Mouse (Mus musculus) myocyte (in vitro differentiated cells): Measurements from ENCODE around the gene Ces1c. TPM values are rescaled to one million over a fixed set of nuclear protein-coding genes. Genes with fewer than 3 reads are reported as not detected.

Experiments used
- H3K27me3 ChIP-seq: one replicate; pipeline ENCODE4 v1.6.1; 2011; ENCODE audit not compliant: control insufficient read depth, insufficient read depth, insufficient read length
- H3K36me3 ChIP-seq: one replicate; pipeline ENCODE4 v1.6.1; 2011; ENCODE audit not compliant: control insufficient read depth, insufficient read depth
- H3K4me2 ChIP-seq: one replicate; pipeline ENCODE4 v1.6.1; 2011; ENCODE audit warnings: low read depth, control low read depth
- H3K4me3 ChIP-seq: one replicate; pipeline ENCODE4 v1.5.1; 2011; ENCODE audit warnings: mild to moderate bottlenecking, control low read depth, moderate library complexity
- H3K79me2 ChIP-seq: one replicate; pipeline ENCODE4 v1.6.1; 2011; ENCODE audit not compliant: control insufficient read depth, insufficient read depth
- H3ac ChIP-seq: one replicate; pipeline ENCODE4 v1.6.1; 2011; ENCODE audit not compliant: control insufficient read depth, insufficient read length
- CEBPB ChIP-seq: IDR thresholded peaks from 2 replicates; pipeline ENCODE4 v1.6.1; 2011; ENCODE audit warnings: mild to moderate bottlenecking, moderate library complexity; ENCODE audit not compliant: poor library complexity, insufficient read depth, severe bottlenecking
- E2F4 ChIP-seq: IDR thresholded peaks from one replicate; pipeline ENCODE4 v1.6.1; 2011; ENCODE audit warnings: mild to moderate bottlenecking, control low read depth, moderate library complexity; ENCODE audit not compliant: insufficient read depth
- MAX ChIP-seq: IDR thresholded peaks from one replicate; pipeline ENCODE4 v1.6.1; 2011; ENCODE audit warnings: low read depth, mild to moderate bottlenecking, control low read depth
- MYOD1 ChIP-seq, 3 experiments: IDR thresholded peaks; one replicate each; pipeline ENCODE4 v1.6.1; 2011; ENCODE audit warnings: control low read depth in 2 of 3, low read depth in 2 of 3, mild to moderate bottlenecking in 2 of 3, moderate library complexity in 1 of 3; ENCODE audit not compliant: insufficient read length in 2 of 3, control insufficient read depth in 1 of 3
- MYOG ChIP-seq, 3 experiments: IDR thresholded peaks; one replicate each; pipeline ENCODE4 v1.6.1; 2011; ENCODE audit warnings: control low read depth in 2 of 3, low read depth in 2 of 3, mild to moderate bottlenecking in 2 of 3; ENCODE audit not compliant: insufficient read length in 2 of 3, control insufficient read depth in 1 of 3, insufficient read depth in 1 of 3
- POLR2A ChIP-seq: IDR thresholded peaks from one replicate; pipeline ENCODE4 v1.6.1; 2011; ENCODE audit warnings: low read depth, mild to moderate bottlenecking, control low read depth, moderate library complexity; ENCODE audit not compliant: insufficient read length
- POLR2AphosphoS2 ChIP-seq: IDR thresholded peaks from one replicate; pipeline ENCODE4 v1.6.1; 2011; ENCODE audit warnings: low read depth, control low read depth; ENCODE audit not compliant: insufficient read length
- REST ChIP-seq: IDR thresholded peaks from one replicate; pipeline ENCODE4 v1.6.1; 2011; ENCODE audit warnings: mild to moderate bottlenecking, control low read depth, moderate library complexity; ENCODE audit not compliant: insufficient read depth, insufficient read length
- SRF ChIP-seq: IDR thresholded peaks from one replicate; pipeline ENCODE4 v1.6.1; 2011; ENCODE audit warnings: low read depth; ENCODE audit not compliant: control insufficient read depth, insufficient read length
- TCF12 ChIP-seq: IDR thresholded peaks from one replicate; pipeline ENCODE4 v1.6.1; 2011; ENCODE audit warnings: mild to moderate bottlenecking, control low read depth; ENCODE audit not compliant: poor library complexity, insufficient read depth, severe bottlenecking
- TCF3 ChIP-seq: IDR thresholded peaks from one replicate; pipeline ENCODE4 v1.6.1; 2011; ENCODE audit warnings: low read depth, control low read depth; ENCODE audit not compliant: insufficient read length
- USF1 ChIP-seq: IDR thresholded peaks from one replicate; pipeline ENCODE4 v1.6.1; 2011; ENCODE audit warnings: low read depth, mild to moderate bottlenecking, control low read depth, moderate library complexity
- polyA plus RNA-seq: library from polyadenylated mRNA; unstranded; fragments of >200 nt; fragmentation: generic; extraction: Trizol; gene quantifications from one replicate; pipeline ENCODE4 v1.2.1, GENCODE M21; 2012; ENCODE audit warnings: missing spikeins

The Ces1c gene
- polyA plus RNA-seq, 1 experiment: not detected

DNA sequence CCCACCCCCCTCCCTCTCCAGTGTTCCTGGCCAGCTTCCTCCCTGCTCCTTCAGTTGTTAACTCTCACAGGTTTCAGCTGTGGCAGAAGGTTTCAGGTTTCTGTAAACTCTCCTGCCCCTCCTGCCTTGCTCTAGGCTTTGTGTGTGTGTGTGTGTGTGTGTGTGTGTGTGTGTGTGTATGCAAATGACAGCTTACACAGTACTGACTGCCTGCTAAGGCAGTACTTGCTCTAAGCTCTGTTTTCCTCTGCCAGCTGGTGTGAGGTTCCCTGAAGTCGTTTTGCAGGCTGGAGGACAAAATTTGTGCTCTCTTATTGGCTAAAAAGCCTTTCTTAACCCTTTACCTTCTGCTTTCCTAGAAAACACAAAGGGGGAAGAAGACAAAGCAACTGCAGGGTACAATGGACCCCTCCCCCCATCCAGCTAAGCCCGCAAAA is 42.4 kb downstream of the Ces1c start:
- TF ChIP-seq POLR2AphosphoS2 (no peak), SRF (no peak), E2F4 (no peak), MYOG (IDR thresholded peaks at IDR 0.05; ENCODE audit: control insufficient read depth in 1 of 3, insufficient read depth in 1 of 3, insufficient read length in 2 of 3, low read depth in 2 of 3) (no peak), USF1 (no peak), TCF12 (no peak), TCF3 (no peak), MAX (no peak), MYOD1 (IDR thresholded peaks at IDR 0.05; ENCODE audit: control insufficient read depth in 1 of 3, insufficient read length in 2 of 3, low read depth in 2 of 3) (no peak), REST (no peak), CEBPB (no peak), POLR2A (no peak)
- H3K4me3 ChIP-seq: no peak overlapping the region
- no peaks in the 10 kb centered on the region for H3K79me2 ChIP-seq
- no peak overlapping the region for H3K4me2 ChIP-seq
- H3K36me3 ChIP-seq: no peaks in the 10 kb centered on the region
- H3K27me3 ChIP-seq: no peaks in the 10 kb centered on the region
- H3ac ChIP-seq: no peak overlapping the region

DNA sequence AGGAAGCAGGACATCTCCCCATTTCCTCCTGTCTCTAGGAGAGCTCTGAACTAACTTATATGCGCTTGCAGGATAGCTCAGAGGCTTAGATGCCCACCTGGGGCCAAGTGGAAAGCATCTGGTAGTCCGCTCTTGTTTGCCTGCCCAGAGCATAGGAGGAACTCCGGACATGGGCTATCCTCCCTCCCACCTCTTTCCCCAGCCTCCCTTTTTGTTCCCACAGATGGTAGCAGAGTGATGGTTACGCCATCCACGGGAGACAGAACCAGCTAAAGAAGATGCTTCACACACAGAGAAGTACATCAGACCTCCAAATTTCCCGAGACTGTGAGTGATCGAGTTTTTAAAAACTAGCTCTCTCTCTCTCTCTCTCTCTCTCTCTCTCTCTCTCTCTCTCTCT is 42.9 kb downstream of the Ces1c start:
- Histone ChIP-seq H3K27me3 (no peaks in the 10 kb centered on the region), H3K36me3 (no peaks in the 10 kb centered on the region), H3K79me2 (no peaks in the 10 kb centered on the region), H3K4me3 (no peak overlapping the region), H3ac (no peak overlapping the region), H3K4me2 (no peak overlapping the region)
- no peak for TF ChIP-seq MYOD1 (IDR thresholded peaks at IDR 0.05; ENCODE audit: control insufficient read depth in 1 of 3, insufficient read length in 2 of 3, low read depth in 2 of 3)
- no peak for TF ChIP-seq CEBPB
- no peak for TF ChIP-seq TCF12
- no peak for TF ChIP-seq SRF
- no peak for TF ChIP-seq E2F4

DNA sequence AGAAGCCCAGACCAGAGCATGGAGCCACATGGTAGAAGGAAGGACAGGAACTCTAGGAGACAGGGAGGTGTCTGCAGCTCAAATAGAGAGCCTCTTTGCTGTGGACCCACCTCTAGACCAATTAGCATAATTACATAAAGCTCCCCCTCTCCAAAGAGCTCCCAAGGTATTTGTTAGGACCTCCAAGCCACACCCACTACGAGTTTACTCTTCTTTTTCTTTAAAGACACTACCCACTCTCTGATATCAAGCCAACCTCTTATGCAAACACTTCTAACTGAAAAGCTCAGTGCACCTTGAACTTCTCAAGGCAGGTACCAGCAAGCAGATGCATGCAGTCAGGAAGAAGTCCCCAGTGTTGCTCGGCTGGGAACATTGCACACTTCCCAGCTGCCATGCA is 51.2 kb downstream of the Ces1c start, which contains the start of gene Ces1b:
TSS of gene Ces1b (minus strand) at position 131 of the 400 bp plus-strand sequence.
- Histone ChIP-seq H3K79me2 (no peaks in the 10 kb centered on the region), H3K36me3 (no peaks in the 10 kb centered on the region), H3K4me2 (no peak within 1 kb of the TSS), H3K4me3 (no peak within 1 kb of the TSS), H3ac (no peak within 1 kb of the TSS), H3K27me3 (no peaks in the 10 kb centered on the region)
- TF ChIP-seq USF1 (no peak), MYOD1 (IDR thresholded peaks at IDR 0.05; ENCODE audit: control insufficient read depth in 1 of 3, insufficient read length in 2 of 3, low read depth in 2 of 3) (no peak), MYOG (IDR thresholded peaks at IDR 0.05; ENCODE audit: control insufficient read depth in 1 of 3, insufficient read depth in 1 of 3, insufficient read length in 2 of 3, low read depth in 2 of 3) (no peak), POLR2A (no peak), TCF12 (no peak), E2F4 (no peak), MAX (no peak), TCF3 (no peak), POLR2AphosphoS2 (no peak), REST (no peak), CEBPB (no peak), SRF (no peak)

DNA sequence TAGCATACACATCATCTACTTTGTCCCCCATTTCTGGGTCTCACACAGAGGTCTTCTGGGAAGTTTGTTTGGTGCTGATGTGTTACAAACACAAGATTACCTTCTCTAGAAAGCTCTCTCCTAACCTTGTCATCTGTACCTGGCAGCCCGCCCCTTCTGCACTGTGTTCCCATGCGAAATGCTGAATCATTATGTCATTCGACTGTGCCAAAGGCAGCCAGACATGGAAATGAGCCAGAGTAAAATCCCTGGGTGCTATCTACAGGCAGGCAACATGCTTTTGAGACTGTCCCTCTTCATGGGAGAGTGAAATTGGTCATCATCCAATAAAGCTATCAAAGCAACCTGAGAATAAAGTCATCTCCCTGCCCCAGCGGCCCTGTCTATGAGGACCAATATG is 55.8 kb downstream of the Ces1c start:
- H3K79me2 ChIP-seq: no peaks in the 10 kb centered on the region
- TF ChIP-seq POLR2AphosphoS2: no peak
- no peak for TF ChIP-seq SRF
- TF ChIP-seq CEBPB: no peak
- TF ChIP-seq USF1: no peak
- TF ChIP-seq MYOG (IDR thresholded peaks at IDR 0.05; ENCODE audit: control insufficient read depth in 1 of 3, insufficient read depth in 1 of 3, insufficient read length in 2 of 3, low read depth in 2 of 3): no peak
- no peak for TF ChIP-seq TCF3
- no peak for TF ChIP-seq MYOD1 (IDR thresholded peaks at IDR 0.05; ENCODE audit: control insufficient read depth in 1 of 3, insufficient read length in 2 of 3, low read depth in 2 of 3)
- no peak for TF ChIP-seq REST
- no peak for TF ChIP-seq TCF12
- TF ChIP-seq MAX: no peak
- TF ChIP-seq POLR2A: no peak
- TF ChIP-seq E2F4: no peak
- no peak overlapping the region for H3ac ChIP-seq
- no peaks in the 10 kb centered on the region for H3K27me3 ChIP-seq
- no peaks in the 10 kb centered on the region for H3K36me3 ChIP-seq
- no peak overlapping the region for H3K4me3 ChIP-seq
- H3K4me2 ChIP-seq: no peak overlapping the region
